Mouse (Mus musculus) adrenal gland, adult 2 months (tissue): Measurements from ENCODE around the gene Card6. TPM values are rescaled to one million over a fixed set of nuclear protein-coding genes. Genes with fewer than 3 reads are reported as not detected.
"Not testable (repeated sequence)": the region's sequence is repeated elsewhere in the genome, so short reads cannot be mapped to it uniquely, and the experiment has no call there.

Experiments used
- DNase-seq: peaks from one replicate; pipeline ENCODE4 v3.0.0; 2021
- polyA plus RNA-seq: library from polyadenylated mRNA; depleted of rRNA; stranded (reverse); fragments of >200 nt; gene quantifications from 2 replicates; pipeline ENCODE4 v1.2.3, GENCODE M21; 2012
- total RNA-seq, 2 experiments: library from RNA; stranded (reverse); gene quantifications; 2 replicates each; pipeline ENCODE4 v1.2.3; 2021

Card6 gene
- total and polyA plus RNA-seq, 3 experiments = 1.4 to 8.6 (median 7.7) TPM

DNA sequence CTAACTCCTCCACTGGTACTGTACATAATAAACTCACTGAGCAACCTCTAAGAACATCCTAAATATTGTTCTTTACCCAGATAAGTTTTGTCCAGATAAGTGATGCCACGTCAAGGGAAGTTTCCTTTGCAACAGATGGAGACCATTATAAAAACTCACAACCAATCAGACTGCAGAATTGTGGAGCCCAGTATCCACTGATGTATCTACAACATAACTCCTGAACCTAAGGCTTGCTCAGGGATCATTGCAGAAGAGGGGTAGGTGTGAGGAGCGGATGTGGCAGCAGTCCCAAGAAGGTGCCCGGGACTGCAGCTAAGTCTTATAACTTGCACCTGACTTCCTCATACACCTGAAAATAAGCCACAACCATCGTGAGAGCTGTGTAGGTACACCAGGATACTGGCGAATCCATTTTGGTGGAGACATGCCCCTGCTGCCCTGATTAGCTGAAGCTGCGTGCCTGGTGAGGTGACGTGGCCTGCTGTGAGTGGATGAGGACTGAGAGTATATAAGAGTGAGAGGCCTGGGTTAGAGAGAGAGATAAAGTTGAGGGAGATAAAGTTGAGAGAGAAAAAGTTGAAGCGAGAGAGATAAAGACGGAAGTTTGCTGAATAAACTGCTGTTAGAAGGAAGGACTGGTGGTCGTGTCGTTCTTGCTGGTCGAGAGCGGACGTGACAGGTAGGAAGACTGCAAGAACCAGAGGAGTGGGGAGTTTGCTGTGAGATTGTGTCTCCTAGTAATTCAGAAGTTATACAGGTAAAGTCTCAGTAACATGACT is 22.7 kb upstream of the Card6 start:
- DNase-seq = not testable (repeated sequence)

DNA sequence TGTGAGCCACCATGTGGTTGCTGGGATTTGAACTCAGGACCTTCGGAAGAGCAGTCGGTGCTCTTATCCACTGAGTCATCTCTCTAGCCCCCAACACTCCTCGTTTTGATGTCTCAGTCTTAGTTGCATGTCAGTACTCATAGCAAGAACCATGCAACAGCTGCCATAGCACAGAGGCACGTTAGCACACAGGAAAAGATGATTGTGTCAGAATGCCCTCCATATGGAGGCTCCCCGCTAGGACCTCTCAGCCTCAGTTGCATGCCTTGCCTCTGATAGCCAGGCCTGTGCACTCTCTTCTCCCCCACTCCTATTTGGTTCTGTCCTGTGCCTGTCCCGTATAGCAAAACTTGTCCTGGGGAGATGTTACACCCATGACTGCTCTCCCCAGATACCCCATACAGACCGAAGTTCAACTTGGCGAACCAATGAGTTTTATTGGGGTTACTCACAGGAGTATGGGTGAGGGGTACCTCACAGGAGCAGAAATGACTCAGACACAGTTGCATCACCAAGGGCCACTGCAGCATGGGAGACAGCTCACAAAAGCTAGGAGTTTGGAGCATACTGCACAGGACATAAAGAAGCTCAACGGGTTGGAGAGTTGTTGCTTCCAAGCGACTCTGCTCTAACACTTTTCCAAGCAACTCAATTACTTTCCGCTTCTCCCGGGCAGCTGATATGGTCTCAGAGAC is 20.9 kb upstream of the Card6 start:
- DNase-seq = no peak

DNA sequence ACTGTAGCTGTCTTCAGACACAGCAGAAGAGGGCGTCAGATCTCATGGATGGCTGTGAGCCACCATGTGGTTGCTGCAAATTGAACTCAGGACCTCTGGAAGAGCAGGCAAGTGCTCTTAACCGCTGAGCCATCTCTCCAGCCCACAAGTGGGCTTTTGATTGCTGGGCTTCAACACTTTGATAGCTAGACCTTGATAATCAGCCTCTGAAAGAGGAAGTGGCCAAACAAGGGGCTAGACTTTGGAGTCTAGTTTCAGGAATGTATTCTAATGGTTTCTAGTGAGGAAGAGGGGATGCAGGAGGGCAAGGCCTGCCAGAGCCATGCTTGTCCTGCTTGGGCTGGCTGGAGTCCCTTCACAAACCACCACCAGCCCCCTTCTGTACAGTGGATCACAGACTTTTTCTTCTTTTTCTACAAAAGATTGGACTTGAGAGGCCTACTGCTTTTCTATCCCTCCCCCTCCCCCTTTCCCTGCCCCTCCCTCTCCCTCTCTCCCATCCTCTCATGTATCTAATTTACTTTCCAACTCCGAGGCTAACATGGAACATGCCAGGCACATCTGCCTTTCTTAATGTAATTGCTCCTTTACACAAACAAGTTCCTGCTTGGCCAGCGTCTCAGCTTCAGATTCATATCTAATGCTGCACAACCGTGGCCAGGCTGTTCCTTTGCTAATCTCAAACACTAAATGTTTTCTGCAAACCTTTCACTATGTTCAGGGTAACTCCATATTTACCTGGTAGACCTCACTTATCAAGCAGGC is 20.0 kb upstream of the Card6 start:
- no peak for DNase-seq

DNA sequence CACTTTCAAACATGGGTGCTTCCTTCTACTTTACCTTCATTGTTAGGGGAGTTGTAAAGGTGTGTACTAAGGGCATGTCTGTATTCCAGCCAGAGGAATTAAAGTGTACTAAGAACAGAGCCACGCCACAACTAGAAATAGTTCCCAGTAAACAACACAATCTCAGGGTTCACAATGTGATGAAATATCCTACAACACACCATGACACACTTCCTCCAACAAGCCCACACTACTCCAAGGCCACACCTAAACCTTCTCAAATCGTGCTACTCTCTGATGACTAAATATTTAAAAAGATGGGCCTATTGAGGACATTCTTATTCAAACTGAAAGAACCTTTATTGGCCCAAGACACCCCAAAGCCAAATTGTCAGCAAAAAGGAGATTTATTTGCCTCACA is 19.1 kb upstream of the Card6 start:
- no peak for DNase-seq

DNA sequence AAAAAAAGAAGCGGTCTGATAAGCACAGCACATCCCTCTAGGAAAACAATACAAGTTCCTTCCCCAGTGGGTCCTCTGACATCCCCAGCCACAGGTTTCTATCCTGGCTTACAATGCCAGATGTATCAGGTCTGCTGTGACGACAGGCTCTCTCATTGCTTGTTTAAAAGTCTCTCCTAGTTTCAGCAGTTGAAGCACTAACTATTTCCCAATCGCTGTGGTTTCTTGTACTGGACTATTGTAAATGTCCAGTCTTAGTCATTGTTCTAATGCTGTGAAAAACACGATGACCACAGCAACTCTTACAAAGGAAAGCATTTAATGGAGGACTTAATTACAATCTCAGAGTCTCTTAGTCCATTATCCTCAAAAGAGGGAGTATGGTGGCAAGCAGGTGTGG is 18.1 kb upstream of the Card6 start:
- no peak for DNase-seq

DNA sequence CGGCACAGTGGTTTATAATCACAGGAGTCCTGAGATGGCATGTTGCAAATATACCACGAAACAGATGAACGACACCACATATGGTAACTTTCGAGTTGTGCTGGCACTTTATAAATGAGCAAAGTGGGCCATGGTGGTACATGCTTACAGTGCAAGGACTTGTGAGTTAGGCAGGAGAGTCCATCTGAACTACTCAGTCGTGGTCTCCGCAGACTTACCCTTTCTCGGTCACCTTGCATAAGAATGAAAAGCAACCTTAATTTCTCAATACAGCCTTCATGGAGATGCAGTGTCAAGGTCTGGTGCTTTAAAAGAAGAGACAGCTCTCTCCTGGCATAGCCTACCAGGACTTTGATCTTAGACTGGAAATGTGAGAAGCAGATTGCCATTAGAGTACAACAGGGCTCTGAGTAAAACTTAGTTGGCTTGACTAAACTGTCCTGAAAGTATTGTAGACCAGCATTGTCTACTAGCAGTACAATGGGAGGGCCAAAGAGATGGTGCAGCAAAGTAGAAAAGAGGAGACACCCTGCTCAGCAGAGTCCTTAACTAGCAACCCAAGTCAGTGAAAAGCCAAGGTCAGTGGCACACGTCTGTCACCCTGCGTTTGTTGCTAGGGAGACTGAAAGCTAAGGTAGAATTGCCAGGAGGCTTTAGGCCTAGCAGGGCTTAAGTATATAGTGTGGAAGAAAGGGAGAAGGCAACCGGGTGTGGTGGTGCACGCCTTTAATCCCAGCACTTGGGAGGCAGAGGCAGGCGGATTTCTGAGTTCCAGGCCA is 13.4 kb upstream of the Card6 start:
- DNase-seq = no peak

DNA sequence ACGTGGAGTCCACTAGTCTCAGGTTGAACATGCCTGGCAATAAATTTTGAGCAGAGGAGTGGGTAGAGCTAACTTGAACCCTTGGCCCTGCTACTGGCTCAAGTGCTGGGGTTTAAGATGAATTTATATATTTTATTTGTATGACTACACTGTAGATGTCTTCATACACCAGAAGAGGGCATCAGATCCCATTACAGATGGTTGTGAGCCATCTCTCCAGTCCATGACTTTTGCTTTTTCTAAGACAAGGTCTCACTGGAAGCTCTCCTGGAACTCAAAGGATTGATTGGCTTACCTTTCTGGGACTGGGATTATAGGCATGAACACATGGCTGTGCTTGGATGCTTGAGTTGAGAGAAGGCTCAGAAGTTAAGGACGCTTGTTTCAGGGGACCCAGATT is 11.4 kb upstream of the Card6 start:
- no peak for DNase-seq

DNA sequence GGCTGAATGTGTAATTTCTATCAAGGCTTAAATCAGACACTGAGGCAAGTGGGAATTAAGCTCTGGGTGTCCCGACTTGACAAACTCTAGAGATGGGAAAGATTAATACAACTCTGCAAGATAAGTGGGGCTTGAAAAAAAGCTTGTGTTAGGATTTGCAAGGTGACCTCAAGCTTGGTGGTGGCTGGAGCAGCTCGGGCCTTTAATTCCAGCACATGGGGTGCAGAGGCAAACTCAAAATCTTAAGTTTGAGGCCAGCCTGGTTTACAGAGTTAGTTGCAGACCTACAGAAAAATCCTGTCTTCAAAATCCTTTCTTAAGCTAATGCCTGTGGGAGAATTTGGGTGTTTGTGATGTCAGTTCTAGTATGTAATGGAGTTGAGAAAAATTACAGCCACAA is 10.9 kb upstream of the Card6 start:
- no peak for DNase-seq

DNA sequence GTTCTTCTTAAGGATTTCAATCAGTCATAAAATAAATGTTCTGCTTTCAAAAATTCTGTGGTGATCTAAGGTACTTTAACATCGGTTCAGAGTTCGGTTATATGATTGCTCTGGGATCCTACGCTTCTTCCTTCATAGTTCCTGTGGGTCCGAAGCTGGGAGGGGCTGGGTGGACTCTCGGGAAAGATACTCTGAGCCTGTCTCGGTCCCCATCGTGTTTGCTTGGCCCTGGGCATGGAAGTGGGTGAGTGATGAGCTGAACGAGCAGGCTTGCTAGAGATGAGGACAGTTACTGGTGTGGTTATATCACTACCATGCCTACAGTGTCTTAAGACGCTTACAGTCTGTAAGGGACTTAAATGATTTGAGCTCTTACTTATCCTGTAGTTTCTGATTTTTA is 10.3 kb upstream of the Card6 start:
- no peak for DNase-seq

DNA sequence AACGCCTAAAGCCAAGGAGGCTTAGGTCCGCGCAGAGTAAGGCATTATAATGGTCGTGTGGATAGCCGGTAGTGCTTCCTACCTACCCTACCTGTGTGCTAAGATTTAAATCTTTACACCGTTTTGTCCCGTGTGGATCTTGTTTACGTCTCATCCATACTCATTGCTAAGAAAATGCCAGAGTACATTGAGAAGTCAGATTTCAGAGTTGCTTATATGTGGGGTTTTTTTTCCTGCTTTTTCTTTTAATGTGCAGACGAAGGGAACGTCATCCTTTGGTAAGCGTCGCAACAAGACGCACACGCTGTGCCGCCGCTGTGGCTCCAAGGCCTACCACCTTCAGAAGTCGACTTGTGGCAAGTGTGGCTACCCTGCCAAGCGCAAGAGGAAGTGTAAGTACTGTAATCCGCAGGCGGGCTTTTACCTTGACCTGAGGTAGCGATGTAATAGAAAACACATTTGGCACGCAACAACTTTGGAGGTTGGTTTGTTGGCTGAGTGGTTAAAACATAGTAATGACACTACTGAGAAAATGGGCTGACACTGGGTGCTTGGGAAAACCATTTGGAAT is 8.8 kb upstream of the Card6 start:
- peak; percentile 43 for DNase-seq

DNA sequence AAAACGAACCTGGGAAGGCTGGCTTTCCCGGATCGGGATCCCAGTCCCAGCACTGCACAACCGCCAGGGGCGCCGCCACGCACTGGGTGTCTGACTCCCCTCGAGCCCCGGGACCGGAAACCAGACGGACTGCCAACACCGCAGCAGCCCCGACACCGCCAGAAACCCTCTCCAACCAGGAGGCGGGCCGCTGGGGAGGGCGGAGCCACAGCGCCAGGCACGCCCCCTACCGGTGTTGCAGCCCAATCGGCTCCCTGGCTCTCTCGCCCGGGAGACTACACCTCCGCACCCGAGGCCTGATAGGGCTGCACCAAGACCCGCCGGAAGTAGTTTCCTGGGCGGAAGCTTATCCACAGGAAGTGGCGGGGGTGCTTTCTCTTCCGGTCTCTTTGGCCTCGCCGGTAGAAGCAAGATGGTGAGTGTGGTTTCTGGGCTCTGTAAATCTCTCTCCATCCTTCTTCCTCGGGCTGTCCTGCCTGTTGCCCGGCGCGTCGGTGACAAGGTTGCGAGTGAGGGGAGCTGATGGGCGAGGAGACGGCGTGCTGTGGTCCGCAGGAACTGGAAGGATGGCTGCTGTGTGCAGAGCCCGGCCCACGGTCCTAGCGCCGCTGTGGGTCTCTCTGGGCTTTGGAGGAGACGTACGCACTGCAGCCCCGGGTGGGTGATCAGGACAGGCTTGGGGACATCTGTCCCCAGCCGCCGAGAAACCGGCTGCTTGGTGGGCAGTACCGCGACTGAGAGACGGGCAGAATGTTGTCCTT is 8.1 kb upstream of the Card6 start, which contains the start of gene Rpl37:
Gene Rpl37, plus strand, starts transcription at position 376 of the 761 bp plus-strand sequence.
- peak; percentile 100 for DNase-seq

DNA sequence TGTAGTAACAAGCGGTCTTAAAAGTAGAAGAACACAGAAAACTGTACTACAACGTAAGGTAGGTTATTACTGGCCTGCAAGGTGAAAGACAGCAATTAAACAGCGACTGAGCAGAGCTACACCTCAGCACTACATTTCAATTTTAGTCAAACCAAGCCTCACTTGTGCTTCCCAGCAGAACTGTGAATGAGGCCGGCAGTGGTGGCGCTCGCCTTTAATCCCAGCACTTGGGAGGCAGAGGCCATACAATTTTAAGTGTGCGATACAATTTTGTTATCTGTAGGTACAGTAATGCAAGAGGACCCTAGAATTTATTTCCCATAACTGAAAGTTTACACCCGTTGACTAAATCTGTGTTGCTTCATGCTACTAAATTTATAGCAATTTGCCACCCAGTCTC is 6.8 kb upstream of the Card6 start:
- DNase-seq = no peak

DNA sequence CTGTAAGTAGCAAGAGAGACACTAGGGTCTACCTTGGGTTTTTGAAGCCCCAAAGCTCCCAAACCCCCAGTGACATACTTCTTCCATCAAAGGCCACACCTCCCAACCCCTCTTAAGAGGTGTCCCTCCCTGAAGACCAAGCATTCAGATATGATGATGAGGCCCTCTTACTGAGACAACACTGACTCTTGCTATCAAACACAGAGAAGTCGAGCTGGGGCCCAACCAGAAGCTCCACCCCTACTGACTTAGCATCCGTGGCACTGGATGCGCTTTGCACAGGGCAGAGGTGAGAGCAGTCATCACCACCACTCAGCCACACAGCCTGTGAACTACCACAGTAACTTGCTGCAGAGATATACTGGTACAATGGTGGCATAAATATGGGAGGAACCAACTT is 4.3 kb upstream of the Card6 start:
- no peak for DNase-seq

DNA sequence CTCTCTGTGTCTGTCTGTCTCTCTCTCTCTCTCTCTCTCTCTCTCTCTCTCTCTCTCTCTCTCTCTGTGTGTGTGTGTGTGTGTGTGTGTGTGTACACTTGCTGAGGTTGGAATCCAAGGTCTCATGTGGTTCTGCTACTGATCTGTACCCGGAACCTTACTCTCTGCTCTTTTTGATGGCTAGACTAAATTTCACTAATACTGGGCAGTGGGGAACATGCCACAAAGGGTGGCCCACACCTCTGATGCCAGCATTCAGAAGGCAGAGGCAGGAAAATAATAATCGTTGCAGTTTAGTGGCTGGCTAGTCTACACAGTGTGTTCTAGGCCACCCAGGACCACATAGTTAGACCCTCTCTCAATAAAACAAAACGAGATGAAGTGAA is 309 bp upstream of the Card6 start:
- DNase-seq = no peak

DNA sequence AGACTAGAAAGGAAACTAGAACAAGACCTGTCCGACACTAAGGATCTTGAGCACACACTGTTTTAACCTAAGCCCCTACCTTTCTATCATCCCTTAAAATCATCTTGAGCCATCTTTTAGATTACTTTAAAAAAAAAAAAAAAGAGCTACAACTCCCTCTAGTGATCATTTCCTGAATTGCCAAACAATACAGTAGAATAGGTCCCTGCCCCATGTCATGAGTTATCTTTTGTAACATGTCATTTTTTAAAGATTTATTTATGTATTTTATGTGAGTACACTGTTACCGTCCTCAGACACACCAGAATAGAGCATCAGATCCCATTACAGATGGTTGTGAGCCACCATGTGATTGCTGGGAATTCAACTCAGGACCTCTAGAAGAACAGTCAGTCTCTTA is 2.0 kb downstream of the Card6 start:
- no peak for DNase-seq

DNA sequence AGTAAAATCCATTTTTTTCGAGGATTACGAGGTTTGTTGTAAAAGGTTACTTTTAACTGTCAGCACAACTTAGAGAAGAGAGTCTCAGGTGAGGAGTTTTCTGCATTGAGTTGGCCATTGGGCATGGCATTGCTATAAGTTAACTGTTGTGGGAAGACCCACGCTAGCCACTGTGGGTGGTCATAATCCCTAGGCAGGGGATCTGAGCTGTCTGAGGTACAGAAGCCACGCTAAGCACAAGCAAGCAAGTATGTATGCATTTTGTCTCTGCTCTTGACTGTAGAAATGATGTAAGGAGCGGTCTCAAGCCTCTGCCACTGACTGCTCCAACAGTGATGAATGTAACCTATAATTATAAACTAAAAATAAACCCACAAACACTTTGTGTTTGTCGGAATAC is 2.4 kb downstream of the Card6 start:
- no peak for DNase-seq

DNA sequence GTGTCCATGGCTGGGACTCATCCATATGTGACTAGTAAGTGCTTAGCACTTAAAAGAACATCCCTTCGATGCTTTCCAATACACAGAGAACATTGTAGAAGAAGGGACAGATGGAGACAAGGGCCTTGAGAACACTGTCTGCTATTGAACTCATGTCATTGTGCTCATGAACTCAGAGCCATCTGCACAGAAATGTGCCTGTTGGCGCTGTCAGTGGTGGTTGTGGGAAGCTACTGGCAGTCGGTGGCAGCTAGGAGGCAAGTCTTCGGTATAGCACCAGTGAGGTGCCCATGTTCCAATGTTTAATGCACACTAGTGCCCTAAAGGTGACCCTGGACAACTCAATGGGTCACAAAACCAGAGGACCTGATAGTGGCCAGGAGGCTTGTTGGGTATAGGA is 6.0 kb downstream of the Card6 start:
- no peak for DNase-seq

DNA sequence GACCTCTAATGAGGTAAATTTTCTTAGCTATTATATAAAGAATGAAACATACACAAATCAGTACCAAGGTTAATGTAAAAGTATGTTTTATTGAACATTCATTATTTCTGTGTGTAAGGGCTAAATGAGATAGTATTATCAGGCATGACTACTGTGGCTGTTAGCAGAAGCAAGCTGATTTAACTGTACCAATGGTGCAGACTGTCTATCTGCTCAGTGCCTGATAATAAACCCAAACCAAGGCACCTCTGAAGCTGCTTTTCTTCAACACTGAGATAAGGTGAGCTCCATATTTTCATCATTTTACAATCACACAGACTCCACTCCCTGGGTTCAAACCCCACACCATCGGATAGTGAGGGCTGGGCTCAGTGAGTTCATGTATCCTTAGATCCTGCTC is 11.0 kb downstream of the Card6 start:
- DNase-seq = no peak

DNA sequence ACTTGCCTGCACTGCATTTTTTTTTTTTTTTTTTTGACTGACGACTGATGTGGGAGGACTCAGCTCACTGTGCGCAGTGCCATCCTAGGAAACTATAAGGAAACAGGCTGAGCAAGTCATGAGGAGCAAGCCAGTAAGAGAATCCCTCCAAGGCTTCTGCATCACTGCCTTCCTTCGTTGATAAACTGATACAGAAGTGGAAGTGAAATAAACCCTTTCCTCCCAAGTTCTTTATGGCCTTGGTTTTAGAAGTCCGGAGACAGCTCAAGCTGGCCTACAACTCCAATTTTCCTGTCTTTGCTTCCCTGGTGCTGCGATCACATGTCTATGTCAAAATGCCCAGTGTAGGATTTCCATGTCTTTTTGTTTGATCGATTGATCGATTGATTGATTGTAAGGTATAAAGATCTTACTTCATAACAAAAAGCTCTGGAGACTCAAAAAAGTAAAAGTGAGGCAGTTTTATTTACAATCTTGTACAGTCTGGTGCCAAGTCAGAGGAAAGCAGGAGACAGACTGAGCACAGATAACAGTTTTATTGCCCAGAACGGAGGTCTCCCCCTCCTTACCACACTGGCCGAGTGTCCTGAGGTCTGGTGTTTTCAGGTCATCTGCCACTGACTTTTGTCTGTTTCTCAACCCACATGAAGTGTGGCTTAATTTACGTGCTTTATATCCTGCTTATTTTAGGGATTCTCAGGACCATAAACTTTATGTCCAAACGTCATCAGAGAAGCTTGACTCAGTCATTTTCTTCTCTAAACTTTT is 12.6 kb downstream of the Card6 start:
- no peak for DNase-seq

DNA sequence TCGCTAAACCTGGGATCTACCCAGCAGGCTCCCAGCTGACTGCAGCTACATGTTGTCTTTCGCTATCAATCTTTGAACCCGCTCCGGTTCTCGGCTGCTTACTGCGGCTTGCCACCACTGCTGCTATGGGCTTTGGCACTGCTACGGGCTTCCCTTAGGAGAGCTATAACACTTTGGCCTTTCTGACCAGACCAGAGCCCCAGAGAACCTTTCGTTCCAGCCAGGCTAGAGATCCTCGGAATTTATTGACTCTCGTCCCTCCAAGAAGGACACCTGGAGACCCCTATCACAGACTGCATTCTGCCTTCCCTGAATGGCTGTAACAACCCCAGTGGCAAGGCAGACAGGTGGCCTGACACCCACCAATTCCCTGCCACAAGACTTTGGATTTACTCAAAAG is 18.2 kb downstream of the Card6 start:
- DNase-seq = no peak
